Mouse (Mus musculus) adrenal gland, postnatal 36 days (tissue): ENCODE results near the gene Ints7. TPM values are rescaled to one million over a fixed set of nuclear protein-coding genes. Genes with fewer than 3 reads are reported as not detected.

Source experiments
- DNase-seq, 2 experiments: peaks; one replicate each; pipeline ENCODE4 v3.0.0; 2021; ENCODE audit warnings: mixed read lengths in 1 of 2
- total RNA-seq, 2 experiments: library from RNA; stranded (reverse); gene quantifications; 2 replicates each; pipeline ENCODE4 v1.2.3; 2021

Gene Ints7
- total RNA-seq, 2 experiments from 2014 or later = 21.8 to 30.2 TPM

- DNase-seq = no peak
Observed at GRCm38 (mm10) chr1:191584483-191584882, 9.0 kb downstream of the Ints7 start.

GRCm38 (mm10) chr1:191585704-191586103 lies 10.3 kb downstream of the Ints7 start:
- DNase-seq = peak in 1 of 2 experiments; percentile 15

- peak in 1 of 2 experiments; percentile 9 for DNase-seq
Observed at GRCm38 (mm10) chr1:191587062-191587461, 11.6 kb downstream of the Ints7 start.

DNA sequence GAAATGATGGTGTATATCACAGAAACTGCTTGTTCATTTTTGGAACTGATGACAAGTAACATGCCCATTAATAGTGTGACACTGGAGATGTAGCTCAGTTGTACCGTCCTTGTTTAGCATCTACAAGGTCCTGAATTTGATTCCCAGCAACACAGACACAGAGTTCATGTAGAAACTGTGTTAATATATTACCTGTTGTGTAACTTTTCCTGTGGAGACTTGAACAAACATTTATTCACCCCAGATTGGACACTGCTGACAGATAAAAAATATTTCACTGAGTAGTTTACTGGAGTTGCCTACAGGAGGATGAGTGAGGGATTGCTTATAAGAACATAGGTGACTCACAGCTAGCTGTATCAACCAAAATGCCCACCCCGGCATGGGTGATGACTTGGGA lies 13.3 kb downstream of the Ints7 start:
- DNase-seq = no peak

- DNase-seq = peak in 1 of 2 experiments; percentile 6
Observed at GRCm38 (mm10) chr1:191592016-191592720, 16.7 kb downstream of the Ints7 start.

DNA sequence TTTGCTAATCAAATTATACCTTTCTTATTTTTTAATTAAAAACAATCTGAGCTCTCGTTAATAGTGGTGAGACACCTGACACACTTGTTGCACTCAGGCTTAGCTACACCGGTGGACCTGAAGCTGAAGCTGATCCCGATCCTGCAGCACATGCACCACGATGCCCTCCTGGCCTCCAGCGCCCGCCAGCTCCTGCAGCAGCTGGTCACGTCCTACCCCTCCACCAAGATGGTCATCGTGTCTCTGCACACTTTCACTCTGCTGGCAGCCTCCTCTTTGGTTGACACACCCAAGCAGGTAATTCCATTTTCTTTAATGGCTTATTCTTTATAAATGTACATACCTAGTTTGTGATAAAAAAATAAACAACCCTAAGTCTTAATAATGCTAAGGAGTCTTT lies 20.6 kb downstream of the Ints7 start:
- no peak for DNase-seq

DNA sequence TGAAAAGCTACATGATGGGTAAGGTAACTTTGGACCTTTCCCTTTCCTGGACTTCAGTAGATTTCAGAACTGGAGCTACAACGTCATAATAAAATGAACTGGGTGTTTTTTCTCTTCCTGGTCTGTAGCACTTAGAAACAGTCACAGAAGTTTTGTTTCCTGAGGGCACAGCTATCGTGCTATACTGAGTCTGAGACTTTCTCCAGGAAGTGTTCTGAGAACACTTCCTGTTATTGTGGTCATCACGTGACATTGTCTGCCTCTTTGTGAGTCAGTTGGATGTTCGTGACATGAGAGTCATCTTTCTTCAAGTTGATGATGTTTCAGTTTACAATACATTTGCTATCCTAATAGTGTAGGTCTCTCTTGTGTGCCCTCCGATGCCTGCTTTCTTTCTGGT lies 23.8 kb downstream of the Ints7 start:
- DNase-seq = no peak

DNA sequence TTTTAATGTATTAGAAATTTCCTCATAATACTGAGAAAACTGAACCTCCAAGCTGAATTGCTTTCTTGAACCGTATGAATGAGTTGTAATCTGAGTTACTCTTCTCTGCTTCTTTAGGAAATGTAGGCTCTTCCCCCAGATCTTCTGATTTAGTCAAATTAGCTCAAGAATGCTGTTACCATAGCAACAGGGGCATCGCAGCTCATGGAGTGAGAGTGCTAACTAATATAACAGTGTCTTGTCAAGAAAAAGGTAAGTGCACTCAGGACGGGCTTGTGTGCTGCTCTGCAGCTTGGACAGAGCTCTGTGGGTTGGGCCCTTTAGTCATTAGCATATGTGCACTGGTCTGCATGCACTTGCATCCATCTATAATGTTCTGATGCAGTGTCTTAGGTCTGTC lies 29.3 kb downstream of the Ints7 start:
- DNase-seq = no peak

DNA sequence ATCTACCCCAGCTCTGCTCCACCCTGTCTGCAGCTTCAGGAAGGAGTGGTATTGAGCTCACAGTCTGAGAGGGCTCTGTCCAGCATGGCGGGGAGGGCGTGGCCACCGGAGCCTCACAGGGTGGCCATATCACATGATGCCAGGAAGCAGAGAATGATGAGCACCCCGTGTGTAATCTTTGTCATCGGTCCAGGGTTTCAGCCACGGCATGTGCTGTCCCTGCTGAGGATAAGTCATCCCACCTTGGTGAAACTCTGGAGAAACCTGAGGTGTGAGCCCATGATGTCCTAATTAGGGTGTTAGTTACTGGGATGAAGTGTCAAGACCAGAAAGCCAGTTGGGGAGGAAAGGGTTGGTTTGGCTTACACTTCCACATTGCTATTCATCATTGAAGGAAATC lies 33.6 kb downstream of the Ints7 start:
- no peak for DNase-seq

DNA sequence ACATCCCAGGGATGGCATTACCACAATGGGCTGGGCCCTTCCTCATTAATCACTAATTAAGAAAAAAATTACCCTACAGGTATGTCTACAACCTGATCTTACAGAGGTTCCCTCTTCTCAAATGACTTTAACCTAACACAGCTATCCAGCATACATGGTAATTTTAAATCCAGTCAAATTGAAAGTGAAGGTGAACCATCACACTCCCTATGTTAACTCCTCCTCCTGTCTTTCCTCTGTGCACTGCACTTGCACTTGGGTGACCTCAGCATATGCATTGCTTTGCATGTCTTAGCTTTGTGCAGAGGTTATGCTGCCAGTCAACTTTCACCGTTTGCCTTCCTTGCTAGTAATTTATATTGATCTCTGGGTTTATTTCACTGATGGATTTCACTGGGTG lies 34.1 kb downstream of the Ints7 start:
- no peak for DNase-seq

GRCm38 (mm10) chr1:191610357-191610756 lies 34.9 kb downstream of the Ints7 start:
- no peak for DNase-seq

GRCm38 (mm10) chr1:191611686-191612085 lies 36.2 kb downstream of the Ints7 start:
- DNase-seq = no peak

GRCm38 (mm10) chr1:191612877-191613276 lies 37.4 kb downstream of the Ints7 start:
- DNase-seq = no peak

GRCm38 (mm10) chr1:191616245-191616644 lies 40.8 kb downstream of the Ints7 start:
- DNase-seq = no peak

GRCm38 (mm10) chr1:191617589-191617988 lies 42.2 kb downstream of the Ints7 start:
- no peak for DNase-seq

DNA sequence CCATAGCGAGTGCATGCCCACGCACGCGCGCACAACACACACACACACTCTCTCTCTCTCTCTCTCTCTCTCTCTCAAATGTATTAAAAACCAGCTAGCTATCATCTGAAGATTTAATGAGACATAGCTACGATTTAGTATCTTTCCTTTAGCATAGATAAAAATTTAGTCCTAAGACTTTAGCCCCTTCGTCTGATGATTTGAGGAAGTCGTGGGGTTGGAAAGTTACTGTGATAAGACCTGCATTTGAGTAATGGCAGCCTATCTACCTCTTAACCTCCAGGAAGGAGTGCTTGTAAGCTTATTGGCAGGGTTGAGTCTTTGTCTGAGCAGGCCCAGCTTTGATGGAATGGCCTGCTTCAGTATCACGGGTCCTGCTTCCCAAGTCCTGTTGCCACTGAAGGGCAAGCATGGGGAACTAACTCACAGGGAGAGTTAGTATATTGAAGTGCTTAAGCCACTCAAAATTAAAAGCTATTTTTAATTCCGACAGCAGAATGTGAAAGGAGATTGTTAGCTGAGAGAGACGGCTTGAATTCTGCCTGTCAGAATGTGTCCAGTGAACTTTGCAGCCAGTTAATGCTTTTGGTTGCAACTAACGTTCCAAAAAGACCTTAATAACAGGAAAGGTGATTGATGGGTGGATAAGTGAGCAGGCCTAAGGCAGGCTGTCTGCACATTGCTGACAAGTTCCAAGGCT lies 42.8 kb downstream of the Ints7 start:
- DNase-seq = no peak

- peak; percentile 23 to 55 for DNase-seq
Observed at GRCm38 (mm10) chr1:191621096-191621495, 45.7 kb downstream of the Ints7 start.

DNA sequence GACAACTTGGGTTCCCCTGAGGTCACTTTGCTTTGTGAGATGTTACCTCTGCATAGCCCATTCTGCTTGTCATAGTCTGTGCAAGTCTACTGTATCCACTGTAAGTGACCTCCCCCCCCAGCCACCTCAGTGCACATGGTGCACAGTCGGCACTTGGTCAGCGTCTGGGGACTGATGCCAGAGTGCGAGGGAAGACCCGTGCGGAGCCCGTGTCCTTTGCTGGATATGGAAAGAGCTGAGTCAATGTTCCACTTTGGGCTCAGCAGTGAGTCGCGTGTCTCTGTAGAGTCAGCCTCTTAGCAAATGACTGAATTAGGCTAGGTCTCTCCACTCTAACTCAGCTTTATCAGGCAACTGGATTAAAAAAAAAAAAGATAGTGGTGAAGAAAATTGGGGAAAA lies 47.4 kb downstream of the Ints7 start:
- DNase-seq = peak; percentile 20 to 32

- DNase-seq = no peak
Observed at GRCm38 (mm10) chr1:191624492-191624891, 49.1 kb downstream of the Ints7 start.

DNA sequence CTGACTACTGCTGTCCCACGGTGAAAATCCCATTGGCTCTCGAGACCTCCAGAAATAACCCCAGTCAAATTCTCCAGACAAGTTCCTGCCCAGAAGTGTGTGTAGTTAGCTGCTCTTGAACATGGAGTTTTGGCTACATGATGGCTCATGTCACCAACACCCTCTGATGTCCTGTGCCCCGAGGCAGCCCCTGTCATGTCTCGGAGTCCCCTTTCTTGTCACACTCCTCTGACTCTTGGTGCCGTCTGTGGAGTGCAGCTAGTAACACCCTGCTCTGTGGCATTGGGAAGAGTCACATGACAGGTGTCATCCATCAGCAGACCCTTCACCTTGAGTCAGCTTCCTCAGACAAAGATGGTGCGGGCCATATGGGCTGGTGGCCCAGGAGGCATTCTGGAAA lies 49.6 kb downstream of the Ints7 start:
- no peak for DNase-seq

DNA sequence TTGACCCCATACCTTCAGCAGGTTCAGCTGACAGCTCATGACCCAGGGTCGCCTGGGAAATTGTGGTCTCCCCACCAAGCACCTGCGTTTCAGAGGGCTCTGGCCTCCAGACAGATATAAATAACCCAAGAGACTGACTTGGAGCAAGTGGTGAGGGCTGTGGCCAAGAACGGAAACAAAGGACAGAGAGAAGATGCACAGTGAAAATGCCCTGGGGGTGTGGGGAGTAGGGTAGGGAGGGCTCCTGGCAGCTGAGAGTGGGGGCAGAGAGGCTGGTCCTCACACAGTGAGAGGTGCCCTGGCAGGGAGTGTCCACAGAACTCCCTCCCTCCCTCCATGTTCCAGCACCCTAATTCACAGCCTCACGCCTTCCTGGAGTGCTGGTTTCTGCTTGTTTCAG lies 50.2 kb downstream of the Ints7 start:
- no peak for DNase-seq

DNA sequence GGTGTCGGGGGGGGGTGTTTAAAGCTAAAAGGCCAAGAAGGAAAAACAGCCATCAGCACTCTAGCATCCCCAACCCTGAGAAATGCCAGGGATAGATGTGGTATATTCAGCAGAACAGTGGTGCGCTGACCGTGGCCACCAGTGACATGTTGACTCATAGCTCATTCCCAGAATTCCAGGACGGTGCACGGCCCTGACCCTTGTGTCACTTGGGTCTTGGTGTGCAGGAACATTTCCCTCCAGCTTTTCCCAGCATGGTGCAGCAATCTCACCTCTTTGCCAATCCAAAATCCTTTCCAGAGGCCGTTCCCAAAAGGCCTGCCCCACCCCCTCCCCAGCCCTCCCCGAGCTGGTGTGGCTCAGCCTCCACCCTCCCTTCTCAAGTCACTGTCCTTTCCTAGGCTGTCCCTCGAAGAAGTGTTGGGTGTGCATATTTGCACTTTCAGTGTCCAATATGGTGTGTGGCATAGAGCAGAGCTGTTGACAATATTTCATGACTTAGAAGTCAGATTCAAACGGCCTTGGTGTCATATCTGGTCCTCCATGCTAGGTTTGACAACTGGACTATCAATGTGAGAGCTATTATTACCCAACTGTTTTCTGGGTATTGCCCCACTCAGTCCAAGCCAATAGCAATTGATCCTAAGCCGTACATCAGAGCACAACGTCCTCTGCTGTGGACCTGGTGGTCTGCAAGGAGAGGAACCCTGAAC lies 53.2 kb downstream of the Ints7 start:
- DNase-seq = peak; percentile 77 to 78

GRCm38 (mm10) chr1:191629170-191629636 lies 53.8 kb downstream of the Ints7 start:
- DNase-seq = no peak
